Comparison of ENCODE assay signal across 12 mouse cellular contexts in the genomic region with DNA sequence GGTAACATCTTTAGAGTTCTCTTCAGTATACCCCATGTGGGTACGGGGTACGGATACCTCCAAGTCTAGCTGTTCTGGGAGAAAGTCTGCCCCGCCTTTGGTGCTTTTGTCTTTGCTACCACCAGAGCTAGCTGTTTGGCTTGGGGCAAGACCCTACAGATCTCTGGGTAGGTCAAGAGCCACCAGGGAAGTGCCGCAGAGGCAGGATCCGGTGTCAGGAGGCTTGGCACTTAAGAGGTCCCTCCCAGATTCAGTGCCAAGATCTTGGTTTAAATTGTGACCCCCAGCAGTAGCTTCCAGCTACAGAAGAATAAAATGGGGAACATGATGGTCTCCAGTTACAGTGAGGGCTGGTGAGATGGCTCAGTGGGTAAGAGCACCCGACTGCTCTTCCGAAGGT. TPM values are rescaled to one million over a fixed set of nuclear protein-coding genes. Genes with fewer than 3 reads are reported as not detected.
DNase-seq lines count a peak whose midpoint lies in the region; ATAC-seq and TF ChIP-seq lines count a peak whose summit lies in the region.
"Had no signal": no experiment of that assay in that cellular context is flagged by ENCODE, and none has a peak within 500 bp of the region (broad histone marks: within the 10 kb centered on the region; RNA-seq: fewer than 3 reads in every experiment).

No protein-coding gene starts in this region.

- no peak for TF ChIP-seq POLR2A in heart, adult 2 months (IDR thresholded peaks at IDR 0.05; ENCODE audit: insufficient read depth, low read depth, low read length)
- TF ChIP-seq POLR2A in liver, adult 2 months (IDR thresholded peaks at IDR 0.05; ENCODE audit: extremely low read depth, insufficient read depth, low read length): no peak
- TF ChIP-seq POLR2A in bone marrow macrophage, adult 2 months (IDR thresholded peaks at IDR 0.05; ENCODE audit: borderline replicate concordance, low read depth, low read length): no peak
- TF ChIP-seq POLR2A in myocyte (IDR thresholded peaks at IDR 0.05; ENCODE audit: insufficient read length, low read depth): no peak

- peaks cover 3% of the 10 kb centered on the region; the same call in 1 of the 2 replicates for H3K79me2 ChIP-seq in heart, adult 2 months (replicated peaks; ENCODE audit: control insufficient read depth, insufficient read depth, low read length)
- peaks cover 34% of the 10 kb centered on the region for H3K79me2 ChIP-seq in liver, adult 2 months (ENCODE audit: control insufficient read depth, insufficient read depth, low read length)
- H3K79me2 ChIP-seq in myocyte (ENCODE audit: control insufficient read depth, insufficient read depth): peaks cover 5% of the 10 kb centered on the region

- no peak for TF ChIP-seq EP300 in heart, adult 2 months (IDR thresholded peaks at IDR 0.05; ENCODE audit: insufficient read depth, low read depth, low read length)

- H3K36me3 ChIP-seq in heart, adult 2 months (ENCODE audit: control insufficient read depth, insufficient read depth, low read length): peaks cover 9% of the 10 kb centered on the region
- peaks cover 16% of the 10 kb centered on the region for H3K36me3 ChIP-seq in liver, adult 2 months (ENCODE audit: control insufficient read depth, insufficient read depth, low read length)
- no peaks in the 10 kb centered on the region for H3K36me3 ChIP-seq in myocyte (ENCODE audit: control insufficient read depth, insufficient read depth)
- no peaks in the 10 kb centered on the region for H3K36me3 ChIP-seq in forebrain, postnatal 0 days (ENCODE audit: insufficient read depth)
- H3K36me3 ChIP-seq: embryonic facial prominence, embryonic 10.5 days; midbrain, embryonic 12.5 days had no signal

- no peaks in the 10 kb centered on the region for H3K9me3 ChIP-seq in forebrain, postnatal 0 days (ENCODE audit: low read length)
- H3K9me3 ChIP-seq: embryonic facial prominence, embryonic 10.5 days; midbrain, embryonic 12.5 days had no signal

- peaks cover 16% of the 10 kb centered on the region for H3K4me1 ChIP-seq in heart, adult 2 months (ENCODE audit: control insufficient read depth, insufficient read depth, low read length)
- peaks cover 29% of the 10 kb centered on the region for H3K4me1 ChIP-seq in liver, adult 2 months (ENCODE audit: control insufficient read depth, insufficient read depth, low read length)
- H3K4me1 ChIP-seq in bone marrow macrophage, adult 2 months (ENCODE audit: control insufficient read depth, insufficient read depth, low read length): peaks cover 35% of the 10 kb centered on the region
- H3K4me1 ChIP-seq in forebrain, postnatal 0 days (ENCODE audit: insufficient read depth): no peaks in the 10 kb centered on the region

- peak overlapping the region; percentile 66 for H3K9ac ChIP-seq in heart, adult 2 months (ENCODE audit: low read depth, low read length)
- H3K9ac ChIP-seq in liver, adult 2 months (ENCODE audit: low read depth, low read length): peak overlapping the region; percentile 75
- no peak overlapping the region for H3K9ac ChIP-seq in forebrain, postnatal 0 days
- H3K9ac ChIP-seq: midbrain, embryonic 12.5 days had no signal

- intact Hi-C loops in heart, adult 2 months (cut with DNase I): no loop called here
- intact Hi-C loops in heart, postnatal 36 days (cut with DNase I): no loop called here

- 44% methylated on average over 7 of the region's 7 CpGs for WGBS in heart, adult 2 months
- WGBS in liver, adult 2 months: 31% methylated on average over 7 of the region's 7 CpGs
- WGBS in forebrain, postnatal 0 days: 96% methylated on average over 7 of the region's 7 CpGs

- DNase-seq in heart, adult 2 months: no peak
- DNase-seq in heart, postnatal 36 days: no peak
- no peak for DNase-seq in liver, adult 2 months (ENCODE audit: extremely low read depth, low read depth, low spot score)
- no peak for DNase-seq in liver
- no peak for DNase-seq in layer of hippocampus, postnatal 10 days (ENCODE audit: low spot score in 2 of 2)
- no peak for DNase-seq in forebrain, postnatal 0 days

- H3K4me2 ChIP-seq in myocyte (ENCODE audit: low read depth): peak overlapping the region; percentile 46
- H3K4me2 ChIP-seq in forebrain, postnatal 0 days (ENCODE audit: low read depth): no peak overlapping the region
- H3K4me2 ChIP-seq: midbrain, embryonic 12.5 days had no signal

- peak overlapping the region; percentile 88 for H3K4me3 ChIP-seq in heart, adult 2 months
- peak overlapping the region; percentile 72 for H3K4me3 ChIP-seq in liver, adult 2 months (ENCODE audit: insufficient read depth, low read depth, low read length)
- peak overlapping the region; percentile 96 for H3K4me3 ChIP-seq in bone marrow macrophage, adult 2 months (ENCODE audit: insufficient read depth, low read length)
- no peak overlapping the region for H3K4me3 ChIP-seq in myocyte
- H3K4me3 ChIP-seq in forebrain, postnatal 0 days (ENCODE audit: low read depth, low read length): no peak overlapping the region
- H3K4me3 ChIP-seq: embryonic facial prominence, embryonic 10.5 days; midbrain, embryonic 12.5 days had no signal

- H3ac ChIP-seq in myocyte (ENCODE audit: control insufficient read depth, insufficient read length): no peak overlapping the region

- H3K27me3 ChIP-seq in heart, adult 2 months (ENCODE audit: control insufficient read depth, insufficient read depth, low read length): no peaks in the 10 kb centered on the region
- no peaks in the 10 kb centered on the region for H3K27me3 ChIP-seq in liver, adult 2 months (ENCODE audit: control insufficient read depth, insufficient read depth, low read length)
- H3K27me3 ChIP-seq in myocyte (ENCODE audit: control insufficient read depth, insufficient read depth, insufficient read length): no peaks in the 10 kb centered on the region
- peaks cover 14% of the 10 kb centered on the region for H3K27me3 ChIP-seq in forebrain, postnatal 0 days (ENCODE audit: insufficient read depth, low read length)

- ATAC-seq in forebrain, postnatal 0 days: no peak
- ATAC-seq: hindbrain, embryonic 16.5 days had no signal

- peak overlapping the region; percentile 86 for H3K27ac ChIP-seq in heart, adult 2 months
- H3K27ac ChIP-seq in liver, adult 2 months (replicated peaks; ENCODE audit: insufficient read depth, low read depth, low read length): peak overlapping the region; percentile 75
- peak overlapping the region; percentile 47 for H3K27ac ChIP-seq in bone marrow macrophage, adult 2 months (ENCODE audit: insufficient read depth, low read depth, low read length)
- no peak overlapping the region for H3K27ac ChIP-seq in forebrain, postnatal 0 days (ENCODE audit: low read depth, low read length)
- H3K27ac ChIP-seq: embryonic facial prominence, embryonic 10.5 days; midbrain, embryonic 12.5 days had no signal

- no peak for TF ChIP-seq CTCF in heart, adult 2 months (IDR thresholded peaks at IDR 0.05)
- no peak for TF ChIP-seq CTCF in liver, adult 2 months (IDR thresholded peaks at IDR 0.05; ENCODE audit: low read depth, low read length)
- TF ChIP-seq CTCF in bone marrow macrophage, adult 2 months (IDR thresholded peaks at IDR 0.05; ENCODE audit: low read depth, low read length): no peak
- TF ChIP-seq CTCF in forebrain, postnatal 0 days (IDR thresholded peaks at IDR 0.05; ENCODE audit: low read depth): no peak

RNA-seq across cellular contexts. Expression of gene Trim25, which starts 2.4 kb away (rescaled TPM):
- 10 to 100 TPM; 17.7 to 24.3 TPM for total RNA-seq in heart, adult 2 months (2021)
- polyA plus RNA-seq in heart, adult 2 months (2012; rRNA removed): 13.6 and 14.1 TPM in 2 replicates
- total RNA-seq in heart, postnatal 36 days (2021): 10 to 100 TPM; 23.1 to 27.3 TPM
- total RNA-seq in liver, adult 2 months (2014; rRNA removed): 16.2 and 24.1 TPM in 2 replicates
- 29.3 and 32.1 TPM in 2 replicates for polyA plus RNA-seq in liver, adult 2 months (2012; rRNA removed)
- 85.2 and 95.7 TPM in 2 replicates for polyA plus RNA-seq in bone marrow macrophage, adult 2 months (2012; ENCODE audit: insufficient read depth, insufficient read length, missing spikeins)
- polyA plus RNA-seq in myocyte (2012; fragmentation: generic; extraction: Trizol): 6.5 TPM
- total RNA-seq in layer of hippocampus, postnatal 10 days (2021): 1 to 10 TPM; 4.6 to 7.1 TPM
- total RNA-seq in forebrain, postnatal 0 days (2014; rRNA removed): 2.4 and 4.6 TPM in 2 replicates
- 2.7 and 4.9 TPM in 2 replicates for polyA plus RNA-seq in forebrain, postnatal 0 days (2015; fragmentation: Nextera tagmentation; extraction: Ambion mirVana)

RNA-seq across cellular contexts. Expression of gene Coil, which starts 31.5 kb away (rescaled TPM):
- 1 to 10 TPM; 4.8 TPM for total RNA-seq in heart, adult 2 months (2021)
- polyA plus RNA-seq in heart, adult 2 months (2012; rRNA removed): 2.8 and 4.7 TPM in 2 replicates
- total RNA-seq in heart, postnatal 36 days (2021): 1 to 10 TPM; 4.9 TPM
- 2.6 and 2.7 TPM in 2 replicates for total RNA-seq in liver, adult 2 months (2014; rRNA removed)
- 1.6 and 2.7 TPM in 2 replicates for polyA plus RNA-seq in liver, adult 2 months (2012; rRNA removed)
- 6.0 and 7.2 TPM in 2 replicates for polyA plus RNA-seq in bone marrow macrophage, adult 2 months (2012; ENCODE audit: insufficient read depth, insufficient read length, missing spikeins)
- 3.1 TPM for polyA plus RNA-seq in myocyte (2012; fragmentation: generic; extraction: Trizol)
- 10 to 100 TPM; 20.0 to 20.2 TPM for total RNA-seq in layer of hippocampus, postnatal 10 days (2021)
- total RNA-seq in forebrain, postnatal 0 days (2014; rRNA removed): 40.1 and 44.9 TPM in 2 replicates
- polyA plus RNA-seq in forebrain, postnatal 0 days (2015; fragmentation: Nextera tagmentation; extraction: Ambion mirVana): 23.7 and 25.5 TPM in 2 replicates

RNA-seq across cellular contexts. Expression of gene Elobl, which starts 34.8 kb away (rescaled TPM):
- not detected for total RNA-seq in heart, adult 2 months (2021)
- 0.56 TPM in 1 of 2 replicates, not detected in the other for polyA plus RNA-seq in heart, adult 2 months (2012; rRNA removed)
- total RNA-seq in heart, postnatal 36 days (2021): not detected
- total RNA-seq in liver, adult 2 months (2014; rRNA removed): not detected in 2 replicates
- polyA plus RNA-seq in liver, adult 2 months (2012; rRNA removed): 1.2 TPM in 1 of 2 replicates, not detected in the other
- polyA plus RNA-seq in bone marrow macrophage, adult 2 months (2012; ENCODE audit: insufficient read depth, insufficient read length, missing spikeins): not detected in 2 replicates
- polyA plus RNA-seq in myocyte (2012; fragmentation: generic; extraction: Trizol): 0.19 TPM
- total RNA-seq in layer of hippocampus, postnatal 10 days (2021): not detected
- total RNA-seq in forebrain, postnatal 0 days (2014; rRNA removed): not detected in 2 replicates
- not detected in 2 replicates for polyA plus RNA-seq in forebrain, postnatal 0 days (2015; fragmentation: Nextera tagmentation; extraction: Ambion mirVana)
- total RNA-seq: left cerebral cortex, adult 18-20 months had no signal
- polyA plus RNA-seq: embryonic facial prominence, embryonic 10.5 days; hindbrain, embryonic 16.5 days; midbrain, embryonic 12.5 days had no signal

RNA-seq across cellular contexts. Expression of gene Scpep1, which starts 46.3 kb away (rescaled TPM):
- total RNA-seq in heart, adult 2 months (2021): 10 to 100 TPM; 15.3 to 16.3 TPM
- 11.1 and 13.5 TPM in 2 replicates for polyA plus RNA-seq in heart, adult 2 months (2012; rRNA removed)
- 10 to 100 TPM; 19.2 to 21.7 TPM for total RNA-seq in heart, postnatal 36 days (2021)
- total RNA-seq in liver, adult 2 months (2014; rRNA removed): 27.9 and 32.8 TPM in 2 replicates
- 22.5 and 27.6 TPM in 2 replicates for polyA plus RNA-seq in liver, adult 2 months (2012; rRNA removed)
- polyA plus RNA-seq in bone marrow macrophage, adult 2 months (2012; ENCODE audit: insufficient read depth, insufficient read length, missing spikeins): 259 and 279 TPM in 2 replicates
- polyA plus RNA-seq in myocyte (2012; fragmentation: generic; extraction: Trizol): 172 TPM
- 10 to 100 TPM; 17.9 to 19.0 TPM for total RNA-seq in layer of hippocampus, postnatal 10 days (2021)
- total RNA-seq in forebrain, postnatal 0 days (2014; rRNA removed): 27.5 and 28.9 TPM in 2 replicates
- 19.5 and 27.4 TPM in 2 replicates for polyA plus RNA-seq in forebrain, postnatal 0 days (2015; fragmentation: Nextera tagmentation; extraction: Ambion mirVana)

Comparison
In these comparisons a context has a peak if more than half of its experiments do, and no peak if none do; other contexts are left out.
1. H3K4me3 ChIP-seq: peak in heart, adult 2 months (single experiment), liver, adult 2 months (single experiment) and bone marrow macrophage, adult 2 months (single experiment); none in myocyte (single experiment) and forebrain, postnatal 0 days (single experiment).